Mouse (Mus musculus): ENCODE measurements around the gene Cd80. TPM values are rescaled to one million over a fixed set of nuclear protein-coding genes. Genes with fewer than 3 reads are reported as not detected.

Cd80 gene
- 0.21 and 0.41 TPM in 2 replicates for polyA plus RNA-seq (2015; fragmentation: Nextera tagmentation; extraction: Ambion mirVana)

GRCm38 (mm10) chr16:38455511-38456418 lies at the start of gene Cd80:
Cd80 (plus strand) TSS chr16:38455561.
- ATAC-seq (ENCODE audit: insufficient number of reproducible peaks, low FRiP score, low TSS enrichment, low read depth) = no peak
- H3K4me3 ChIP-seq (replicated peaks) = no peak within 1 kb of the TSS
- peaks cover 15% of the 10 kb centered on the region for H3K4me1 ChIP-seq
- no peak within 1 kb of the TSS for H3K4me2 ChIP-seq (replicated peaks)
- H3K27me3 ChIP-seq = no peaks in the 10 kb centered on the region
- H3K9me3 ChIP-seq (replicated peaks) = no peaks in the 10 kb centered on the region
- 68% methylated on average over 17 of the region's 17 CpGs for WGBS
- H3K9ac ChIP-seq = no peak within 1 kb of the TSS
- no peak within 1 kb of the TSS for H3K27ac ChIP-seq (replicated peaks)
- 0 out of 2 replicates have a peak, but pooled peaks cover under 1% of the 10 kb centered on the region for H3K36me3 ChIP-seq

- no peaks in the 10 kb centered on the region for H3K27me3 ChIP-seq
- H3K4me3 ChIP-seq (replicated peaks) = no peak overlapping the region
- no peak for ATAC-seq (ENCODE audit: insufficient number of reproducible peaks, low FRiP score, low TSS enrichment, low read depth)
- no peak overlapping the region for H3K27ac ChIP-seq (replicated peaks)
- no peaks in the 10 kb centered on the region for H3K36me3 ChIP-seq
- no peaks in the 10 kb centered on the region for H3K4me1 ChIP-seq
- WGBS = 81% methylated on average over 5 of the region's 5 CpGs
- H3K9ac ChIP-seq = no peak overlapping the region
- H3K9me3 ChIP-seq (replicated peaks) = no peaks in the 10 kb centered on the region
- no peak overlapping the region for H3K4me2 ChIP-seq (replicated peaks)
These were observed 49.1 kb upstream of the Cd80 start for GRCm38 (mm10) chr16:38406293-38406692.

GRCm38 (mm10) chr16:38406708-38407107 lies 48.7 kb upstream of the Cd80 start:
- Histone ChIP-seq H3K27ac (replicated peaks) (no peak overlapping the region), H3K27me3 (no peaks in the 10 kb centered on the region), H3K9ac (no peak overlapping the region), H3K4me2 (replicated peaks) (no peak overlapping the region), H3K4me3 (replicated peaks) (no peak overlapping the region), H3K4me1 (no peaks in the 10 kb centered on the region), H3K36me3 (no peaks in the 10 kb centered on the region), H3K9me3 (replicated peaks) (no peaks in the 10 kb centered on the region)
- no peak for ATAC-seq (ENCODE audit: insufficient number of reproducible peaks, low FRiP score, low TSS enrichment, low read depth)
- WGBS = 85% methylated on average over 6 of the region's 6 CpGs

- no peak for ATAC-seq (ENCODE audit: insufficient number of reproducible peaks, low FRiP score, low TSS enrichment, low read depth)
- H3K9me3 ChIP-seq (replicated peaks) = no peaks in the 10 kb centered on the region
- H3K4me2 ChIP-seq (replicated peaks) = no peak overlapping the region
- H3K4me1 ChIP-seq = no peaks in the 10 kb centered on the region
- H3K4me3 ChIP-seq (replicated peaks) = no peak overlapping the region
- H3K36me3 ChIP-seq = no peaks in the 10 kb centered on the region
- H3K9ac ChIP-seq = no peak overlapping the region
- no peak overlapping the region for H3K27ac ChIP-seq (replicated peaks)
- H3K27me3 ChIP-seq = no peaks in the 10 kb centered on the region
- 34% methylated on average over 5 of the region's 5 CpGs for WGBS
These were observed 47.8 kb upstream of the Cd80 start for GRCm38 (mm10) chr16:38407584-38407983.

GRCm38 (mm10) chr16:38408416-38408815 lies 46.9 kb upstream of the Cd80 start:
- no peak for ATAC-seq (ENCODE audit: insufficient number of reproducible peaks, low FRiP score, low TSS enrichment, low read depth)
- 92% methylated on average over 8 of the region's 8 CpGs for WGBS
- H3K27me3 ChIP-seq = no peaks in the 10 kb centered on the region
- H3K9ac ChIP-seq = no peak overlapping the region
- H3K4me3 ChIP-seq (replicated peaks) = no peak overlapping the region
- H3K36me3 ChIP-seq = no peaks in the 10 kb centered on the region
- no peak overlapping the region for H3K4me2 ChIP-seq (replicated peaks)
- H3K27ac ChIP-seq (replicated peaks) = no peak overlapping the region
- no peaks in the 10 kb centered on the region for H3K9me3 ChIP-seq (replicated peaks)
- H3K4me1 ChIP-seq = no peaks in the 10 kb centered on the region

- H3K27ac ChIP-seq (replicated peaks) = no peak overlapping the region
- no peaks in the 10 kb centered on the region for H3K36me3 ChIP-seq
- 71% methylated on average over 7 of the region's 7 CpGs for WGBS
- no peak overlapping the region for H3K4me3 ChIP-seq (replicated peaks)
- H3K4me2 ChIP-seq (replicated peaks) = no peak overlapping the region
- no peak overlapping the region for H3K9ac ChIP-seq
- no peaks in the 10 kb centered on the region for H3K9me3 ChIP-seq (replicated peaks)
- ATAC-seq (ENCODE audit: insufficient number of reproducible peaks, low FRiP score, low TSS enrichment, low read depth) = no peak
- H3K27me3 ChIP-seq = no peaks in the 10 kb centered on the region
- peaks cover 3% of the 10 kb centered on the region; the same call in 1 of the 2 replicates for H3K4me1 ChIP-seq
These were observed 40.4 kb upstream of the Cd80 start for GRCm38 (mm10) chr16:38414953-38415352.

GRCm38 (mm10) chr16:38425374-38425773 lies 30.0 kb upstream of the Cd80 start:
- Histone ChIP-seq H3K27me3 (no peaks in the 10 kb centered on the region), H3K4me1 (no peaks in the 10 kb centered on the region), H3K4me3 (replicated peaks) (no peak overlapping the region), H3K36me3 (no peaks in the 10 kb centered on the region), H3K9ac (no peak overlapping the region), H3K27ac (replicated peaks) (no peak overlapping the region), H3K4me2 (replicated peaks) (no peak overlapping the region), H3K9me3 (replicated peaks) (no peaks in the 10 kb centered on the region)
- ATAC-seq (ENCODE audit: insufficient number of reproducible peaks, low FRiP score, low TSS enrichment, low read depth) = no peak
- 87% methylated on average over 2 of the region's 2 CpGs for WGBS

GRCm38 (mm10) chr16:38425799-38426198 lies 29.6 kb upstream of the Cd80 start:
- Histone ChIP-seq H3K36me3 (no peaks in the 10 kb centered on the region), H3K27ac (replicated peaks) (no peak overlapping the region), H3K4me3 (replicated peaks) (no peak overlapping the region), H3K27me3 (no peaks in the 10 kb centered on the region), H3K4me1 (no peaks in the 10 kb centered on the region), H3K9ac (no peak overlapping the region), H3K9me3 (replicated peaks) (no peaks in the 10 kb centered on the region), H3K4me2 (replicated peaks) (no peak overlapping the region)
- WGBS = 77% methylated on average over 1 of the region's 1 CpGs
- ATAC-seq (ENCODE audit: insufficient number of reproducible peaks, low FRiP score, low TSS enrichment, low read depth) = no peak

- WGBS = 61% methylated on average over 13 of the region's 13 CpGs
- no peak for ATAC-seq (ENCODE audit: insufficient number of reproducible peaks, low FRiP score, low TSS enrichment, low read depth)
- H3K36me3 ChIP-seq = no peaks in the 10 kb centered on the region
- H3K9ac ChIP-seq = no peak overlapping the region
- no peaks in the 10 kb centered on the region for H3K9me3 ChIP-seq (replicated peaks)
- no peak overlapping the region for H3K4me2 ChIP-seq (replicated peaks)
- H3K27ac ChIP-seq (replicated peaks) = no peak overlapping the region
- no peak overlapping the region for H3K4me3 ChIP-seq (replicated peaks)
- no peaks in the 10 kb centered on the region for H3K4me1 ChIP-seq
- no peaks in the 10 kb centered on the region for H3K27me3 ChIP-seq
These were observed 23.7 kb upstream of the Cd80 start for GRCm38 (mm10) chr16:38431446-38432185.

- 70% methylated on average over 11 of the region's 11 CpGs for WGBS
- H3K4me2 ChIP-seq (replicated peaks) = no peak within 1 kb of the TSS
- H3K4me1 ChIP-seq = no peaks in the 10 kb centered on the region
- H3K27ac ChIP-seq (replicated peaks) = no peak within 1 kb of the TSS
- H3K4me3 ChIP-seq (replicated peaks) = no peak within 1 kb of the TSS
- H3K9ac ChIP-seq = no peak within 1 kb of the TSS
- ATAC-seq (ENCODE audit: insufficient number of reproducible peaks, low FRiP score, low TSS enrichment, low read depth) = no peak
- H3K36me3 ChIP-seq = no peaks in the 10 kb centered on the region
- H3K27me3 ChIP-seq = no peaks in the 10 kb centered on the region
- no peaks in the 10 kb centered on the region for H3K9me3 ChIP-seq (replicated peaks)
These were observed 22.6 kb upstream of the Cd80 start, which contains the start of gene Pla1a for GRCm38 (mm10) chr16:38432498-38433425. Pla1a (minus strand) TSS chr16:38433145.

GRCm38 (mm10) chr16:38433514-38433913 lies 21.8 kb upstream of the Cd80 start:
- Histone ChIP-seq H3K9ac (no peak overlapping the region), H3K27ac (replicated peaks) (no peak overlapping the region), H3K9me3 (replicated peaks) (no peaks in the 10 kb centered on the region), H3K4me2 (replicated peaks) (no peak overlapping the region), H3K27me3 (no peaks in the 10 kb centered on the region), H3K36me3 (no peaks in the 10 kb centered on the region), H3K4me1 (no peaks in the 10 kb centered on the region), H3K4me3 (replicated peaks) (no peak overlapping the region)
- ATAC-seq (ENCODE audit: insufficient number of reproducible peaks, low FRiP score, low TSS enrichment, low read depth) = no peak
- 82% methylated on average over 8 of the region's 8 CpGs for WGBS
